Mouse (Mus musculus): ENCODE measurements around the gene Pla2g2c.

DNA sequence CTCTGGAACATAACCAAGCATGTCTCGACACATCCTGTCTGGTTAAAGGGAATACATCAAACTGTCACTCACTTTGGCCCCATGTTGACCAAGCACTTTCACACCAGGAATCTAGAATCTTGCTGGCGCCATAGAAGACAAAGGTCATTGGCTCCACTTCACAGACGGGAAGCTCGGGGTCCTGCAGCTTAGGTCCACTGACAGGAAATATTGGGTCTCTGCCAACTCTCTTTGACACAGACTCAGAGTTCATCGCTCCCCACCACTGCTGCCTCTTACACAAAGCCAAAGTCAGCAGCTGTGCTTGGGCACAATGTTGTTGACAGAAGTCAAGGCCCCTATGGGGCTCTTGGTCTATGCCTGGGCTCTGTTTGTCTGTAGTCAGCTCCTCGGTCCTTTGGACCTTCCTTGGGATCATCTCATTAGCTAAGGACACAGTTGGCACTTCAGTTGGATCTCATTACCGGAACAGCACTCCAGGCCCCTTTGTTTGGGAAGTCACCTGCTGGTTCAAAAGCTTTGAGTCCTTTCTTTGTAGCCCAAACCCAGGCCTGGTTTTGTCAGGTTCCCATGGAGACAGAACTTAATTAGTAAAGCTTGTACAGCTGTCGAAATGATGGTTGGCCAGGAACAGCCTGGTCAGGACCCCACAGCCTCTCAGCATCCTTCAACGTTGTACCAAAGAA is 4.6 kb downstream of the Pla2g2c start:
- TF ChIP-seq CTCF (IDR thresholded peaks at IDR 0.05) (no peak), EP300 (IDR thresholded peaks at IDR 0.05) (peak; percentile 83)

Measured in lung, postnatal 0 days (tissue).